Mouse (Mus musculus) thymus, adult 2 months (tissue): Measurements from ENCODE around the gene Nr2c2ap.

Experiments
- CTCF ChIP-seq: fragments of 200-500 bp; IDR thresholded peaks from 2 replicates; pipeline ENCODE4 v1.5.1; 2012; ENCODE audit warnings: mild to moderate bottlenecking, control low read depth, low read length, moderate library complexity, borderline replicate concordance; ENCODE audit not compliant: control insufficient read depth, poor library complexity, insufficient read depth; ENCODE audit errors: extremely low read depth
- POLR2A ChIP-seq: fragments of 200-500 bp; IDR thresholded peaks from 2 replicates; pipeline ENCODE4 v1.6.1; 2012; ENCODE audit warnings: mild to moderate bottlenecking, low read length, control low read depth, moderate library complexity; ENCODE audit not compliant: control insufficient read depth, poor library complexity, insufficient read depth; ENCODE audit errors: extremely low read depth

GRCm38 (mm10) chr8:70170116-70170515 is 39.0 kb downstream of the Nr2c2ap start:
- TF ChIP-seq POLR2A: no peak
- TF ChIP-seq CTCF: no peak
